Mouse (Mus musculus): ENCODE results near the gene Lrch4. TPM values are rescaled to one million over a fixed set of nuclear protein-coding genes. Genes with fewer than 3 reads are reported as not detected.

Gene Lrch4
- polyA plus RNA-seq, 1 experiment from 2014 or later: 35.3 TPM

Other genes with a start within 250 kb of the Lrch4 start
- gene Zan, start 152.1 kb upstream of the Lrch4 start, polyA plus RNA-seq (2014; fragmentation: Nextera tagmentation; extraction: Ambion mirVana): 0.13 TPM in 1 of 2 replicates, not detected in the other
- 51.1 and 59.3 TPM in 2 replicates for gene Pop7, start 126.6 kb upstream of the Lrch4 start, polyA plus RNA-seq (2014; fragmentation: Nextera tagmentation; extraction: Ambion mirVana)
- gene Gigyf1, start 110.6 kb upstream of the Lrch4 start, polyA plus RNA-seq (2014; fragmentation: Nextera tagmentation; extraction: Ambion mirVana): 13.7 and 14.1 TPM in 2 replicates
- 0.54 and 0.67 TPM in 2 replicates for gene Epo, start 95.9 kb upstream of the Lrch4 start, polyA plus RNA-seq (2014; fragmentation: Nextera tagmentation; extraction: Ambion mirVana)
- 352 and 360 TPM in 2 replicates for gene Gnb2, start 95.6 kb upstream of the Lrch4 start, polyA plus RNA-seq (2014; fragmentation: Nextera tagmentation; extraction: Ambion mirVana)
- gene Actl6b, start 75.6 kb upstream of the Lrch4 start, polyA plus RNA-seq (2014; fragmentation: Nextera tagmentation; extraction: Ambion mirVana): not detected in 2 replicates
- gene Tfr2, start 59.3 kb upstream of the Lrch4 start, polyA plus RNA-seq (2014; fragmentation: Nextera tagmentation; extraction: Ambion mirVana): 0.67 and 0.84 TPM in 2 replicates
- gene Mospd3, start 28.1 kb upstream of the Lrch4 start, polyA plus RNA-seq (2014; fragmentation: Nextera tagmentation; extraction: Ambion mirVana): 20.4 and 21.4 TPM in 2 replicates
- 150 TPM in 2 replicates for gene Pcolce, start 15.3 kb upstream of the Lrch4 start, polyA plus RNA-seq (2014; fragmentation: Nextera tagmentation; extraction: Ambion mirVana)
- gene Fbxo24, start 119 bp upstream of the Lrch4 start, polyA plus RNA-seq (2014; fragmentation: Nextera tagmentation; extraction: Ambion mirVana): 0.11 and 0.24 TPM in 2 replicates
- 6.5 and 11.5 TPM in 2 replicates for gene Gm20605, start 54 bp downstream of the Lrch4 start, polyA plus RNA-seq (2014; fragmentation: Nextera tagmentation; extraction: Ambion mirVana)
- 8.2 and 9.2 TPM in 2 replicates for gene Sap25, start 12.2 kb downstream of the Lrch4 start, polyA plus RNA-seq (2014; fragmentation: Nextera tagmentation; extraction: Ambion mirVana)
- gene Irs3, start 16.6 kb downstream of the Lrch4 start, polyA plus RNA-seq (2014; fragmentation: Nextera tagmentation; extraction: Ambion mirVana): 0.31 and 0.47 TPM in 2 replicates
- gene Agfg2, start 55.6 kb downstream of the Lrch4 start, polyA plus RNA-seq (2014; fragmentation: Nextera tagmentation; extraction: Ambion mirVana): 14.1 and 15.4 TPM in 2 replicates
- gene Nyap1, start 112.5 kb downstream of the Lrch4 start, polyA plus RNA-seq (2014; fragmentation: Nextera tagmentation; extraction: Ambion mirVana): 1.2 and 1.8 TPM in 2 replicates
- gene Tsc22d4, start 116.6 kb downstream of the Lrch4 start, polyA plus RNA-seq (2014; fragmentation: Nextera tagmentation; extraction: Ambion mirVana): 96.0 and 101 TPM in 2 replicates
- 61.4 and 62.0 TPM in 2 replicates for gene Ppp1r35, start 149.7 kb downstream of the Lrch4 start, polyA plus RNA-seq (2014; fragmentation: Nextera tagmentation; extraction: Ambion mirVana)
- 12.0 and 12.2 TPM in 2 replicates for gene Mepce, start 158.5 kb downstream of the Lrch4 start, polyA plus RNA-seq (2014; fragmentation: Nextera tagmentation; extraction: Ambion mirVana)
- 19.6 and 20.1 TPM in 2 replicates for gene Zcwpw1, start 158.7 kb downstream of the Lrch4 start, polyA plus RNA-seq (2014; fragmentation: Nextera tagmentation; extraction: Ambion mirVana)
- gene Pilra, start 207.2 kb downstream of the Lrch4 start, polyA plus RNA-seq (2014; fragmentation: Nextera tagmentation; extraction: Ambion mirVana): 0.24 and 0.43 TPM in 2 replicates
- 0.13 TPM in 1 of 2 replicates, not detected in the other for gene Pilrb1, start 229.0 kb downstream of the Lrch4 start, polyA plus RNA-seq (2014; fragmentation: Nextera tagmentation; extraction: Ambion mirVana)
- not detected in 2 replicates for gene Pilrb2, start 242.7 kb downstream of the Lrch4 start, polyA plus RNA-seq (2014; fragmentation: Nextera tagmentation; extraction: Ambion mirVana)

All from limb, embryonic 11.5 days (tissue).